Mouse (Mus musculus) urinary bladder, adult 18-20 months (tissue): Measurements from ENCODE around the gene Gm3264.
"Not testable (repeated sequence)": the region's sequence is repeated elsewhere in the genome, so short reads cannot be mapped to it uniquely, and the experiment has no call there.

Experiments used
- DNase-seq, 2 experiments: peaks; one replicate each; pipeline ENCODE4 v3.0.0; 2022; ENCODE audit warnings: low spot score in 2 of 2, mixed read lengths in 2 of 2

The Gm3264 gene

GRCm38 (mm10) chr14:4855299-4855980, at the start of gene Gm3264:
Gm3264 (plus strand) TSS chr14:4855576.
- peak in 1 of 2 experiments; percentile 16 for DNase-seq

GRCm38 (mm10) chr14:4806421-4806820, 49.0 kb upstream of the Gm3264 start:
- peak in 1 of 2 experiments; percentile 0 for DNase-seq

- DNase-seq: peak in 1 of 2 experiments; percentile 0
Observed at GRCm38 (mm10) chr14:4821950-4822349, 33.4 kb upstream of the Gm3264 start.

- not testable (repeated sequence) for DNase-seq
Observed at GRCm38 (mm10) chr14:4837806-4838205, 17.6 kb upstream of the Gm3264 start, which contains the start of gene Gm3269. Gm3269 (plus strand) TSS chr14:4838106.

DNA sequence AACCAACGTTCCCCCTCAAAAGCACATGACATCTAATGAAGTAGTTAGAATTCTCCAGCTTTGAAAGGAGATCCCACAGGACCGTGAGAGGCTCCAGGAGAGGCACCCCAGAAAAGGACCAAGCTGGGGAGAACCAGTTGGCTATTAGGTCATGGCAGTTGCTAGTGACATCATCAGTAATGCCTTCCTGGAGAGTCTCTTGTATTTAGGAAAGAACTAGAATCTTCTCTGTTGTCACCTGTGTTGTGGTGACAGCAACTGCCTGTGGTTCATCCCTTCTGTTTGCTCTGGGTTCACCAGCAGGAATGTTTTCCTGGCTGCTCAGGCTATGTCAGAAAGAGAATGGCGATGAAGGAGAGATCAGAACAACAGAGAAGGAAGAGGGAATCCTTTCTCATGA, 36.7 kb downstream of the Gm3264 start, which contains the start of gene Gm3278:
Gm3278 (plus strand) TSS at position 301 of the 400 bp plus-strand sequence.
- not testable (repeated sequence) for DNase-seq
